ENCODE assay signal across 9 mouse cellular contexts in the genomic region with DNA sequence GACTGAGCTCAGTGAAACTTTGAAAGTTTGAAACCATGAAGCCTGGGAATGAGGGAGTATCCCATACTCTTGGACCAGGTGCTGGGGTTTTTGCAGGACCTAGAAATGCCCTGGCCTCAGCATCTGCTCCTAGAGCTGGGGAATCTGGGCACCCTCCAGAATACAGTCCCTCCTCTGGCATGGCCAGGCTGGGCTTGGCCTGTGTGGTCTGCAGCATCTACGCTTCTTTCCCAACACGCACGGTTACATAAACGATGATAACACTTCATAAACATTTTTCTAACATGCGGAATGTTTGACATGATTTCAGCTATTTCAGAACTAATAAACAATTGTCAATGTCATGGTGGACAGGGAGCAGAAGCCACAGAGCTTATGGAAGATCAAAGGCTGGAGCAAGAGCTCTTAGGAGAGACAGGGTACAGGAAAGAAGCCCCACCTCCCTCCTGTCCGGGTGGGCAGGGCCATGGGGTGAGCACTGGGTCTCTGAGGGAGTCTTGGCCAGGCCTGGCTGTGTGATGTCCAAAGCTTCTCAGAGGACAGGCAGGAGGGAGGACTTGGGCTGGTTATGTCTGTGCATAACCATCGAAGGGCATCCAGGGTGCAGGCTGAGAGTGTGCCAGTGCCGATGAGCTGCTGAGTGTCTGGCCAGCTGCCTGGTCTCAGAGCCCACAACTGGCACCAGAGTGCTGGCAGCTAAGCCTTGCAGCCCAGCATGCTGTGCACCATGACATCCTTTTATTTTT. TPM values are rescaled to one million over a fixed set of nuclear protein-coding genes. Genes with fewer than 3 reads are reported as not detected.
DNase-seq lines count a peak whose midpoint lies in the region; ATAC-seq and TF ChIP-seq lines count a peak whose summit lies in the region.
"Had no signal": no experiment of that assay in that cellular context is flagged by ENCODE, and none has a peak within 500 bp of the region (broad histone marks: within the 10 kb centered on the region; RNA-seq: fewer than 3 reads in every experiment).

No protein-coding gene starts in this region.

- H3K4me3 ChIP-seq in kidney, embryonic 16.5 days (ENCODE audit: low read length): no peak overlapping the region
- no peak overlapping the region for H3K4me3 ChIP-seq in kidney, embryonic 15.5 days (replicated peaks)
- H3K4me3 ChIP-seq in bone marrow, adult 2 months (replicated peaks; ENCODE audit: control insufficient read depth, low read depth, low read length): no peak overlapping the region
- H3K4me3 ChIP-seq in limb, embryonic 10.5 days: no peak overlapping the region
- H3K4me3 ChIP-seq in forebrain, embryonic 15.5 days: no peak overlapping the region

- H3K9ac ChIP-seq in kidney, embryonic 16.5 days (replicated peaks; ENCODE audit: low read length): no peak overlapping the region
- H3K9ac ChIP-seq in kidney, embryonic 15.5 days: no peak overlapping the region
- H3K9ac ChIP-seq in forebrain, embryonic 15.5 days (replicated peaks): no peak overlapping the region

- no peaks in the 10 kb centered on the region for H3K9me3 ChIP-seq in kidney, embryonic 16.5 days (ENCODE audit: low read length)
- H3K9me3 ChIP-seq in kidney, embryonic 15.5 days (replicated peaks): no peaks in the 10 kb centered on the region
- no peaks in the 10 kb centered on the region for H3K9me3 ChIP-seq in limb, embryonic 10.5 days (replicated peaks)
- no peaks in the 10 kb centered on the region for H3K9me3 ChIP-seq in forebrain, embryonic 15.5 days

- H3K4me1 ChIP-seq in kidney, embryonic 16.5 days (ENCODE audit: insufficient read depth, low read length): no peaks in the 10 kb centered on the region
- peaks cover 7% of the 10 kb centered on the region; the same call in 1 of the 2 replicates for H3K4me1 ChIP-seq in kidney, embryonic 15.5 days
- no peaks in the 10 kb centered on the region for H3K4me1 ChIP-seq in bone marrow, adult 2 months (ENCODE audit: control insufficient read depth, insufficient read depth, low read length)
- peaks cover 8% of the 10 kb centered on the region for H3K4me1 ChIP-seq in limb, embryonic 10.5 days
- H3K4me1 ChIP-seq in forebrain, embryonic 15.5 days: no peaks in the 10 kb centered on the region

- TF ChIP-seq POLR2A in bone marrow, adult 2 months (IDR thresholded peaks at IDR 0.05; ENCODE audit: borderline replicate concordance, control insufficient read depth, low read depth, low read length): no peak

- ATAC-seq in kidney, embryonic 16.5 days (ENCODE audit: low FRiP score, low TSS enrichment): peak; percentile 20; the same call in 1 of the 2 replicates
- ATAC-seq in kidney, embryonic 15.5 days (replicated peaks; ENCODE audit: low FRiP score): no peak; the same call in 1 of the 2 replicates
- ATAC-seq in forebrain, embryonic 15.5 days (replicated peaks): no peak

- no peak for TF ChIP-seq CTCF in bone marrow, adult 2 months (IDR thresholded peaks at IDR 0.05; ENCODE audit: control insufficient read depth, insufficient read depth, low read length)

- 72% methylated on average over 8 of the region's 8 CpGs for WGBS in kidney, embryonic 16.5 days
- 76% methylated on average over 8 of the region's 8 CpGs for WGBS in kidney, embryonic 15.5 days
- WGBS in bone marrow, adult 2 months: 82% methylated on average over 8 of the region's 8 CpGs
- WGBS in limb, embryonic 10.5 days: 86% methylated on average over 8 of the region's 8 CpGs
- 89% methylated on average over 8 of the region's 8 CpGs for WGBS in forebrain, embryonic 15.5 days

- DNase-seq in gastrocnemius, postnatal 14 days: peak; percentile 74
- peak; percentile 61 for DNase-seq in lung, postnatal 14 days
- no peak for DNase-seq in limb, embryonic 10.5 days (ENCODE audit: low spot score)
- no peak for DNase-seq in kidney, postnatal 36 days

- intact Hi-C loops in gastrocnemius, postnatal 14 days (cut with DNase I; ENCODE audit: low total_unique reads): no loop called here

- no peaks in the 10 kb centered on the region for H3K36me3 ChIP-seq in kidney, embryonic 16.5 days (ENCODE audit: insufficient read depth, low read length)
- no peaks in the 10 kb centered on the region for H3K36me3 ChIP-seq in kidney, embryonic 15.5 days
- H3K36me3 ChIP-seq in limb, embryonic 10.5 days: no peaks in the 10 kb centered on the region
- no peaks in the 10 kb centered on the region for H3K36me3 ChIP-seq in forebrain, embryonic 15.5 days

- H3K4me2 ChIP-seq in kidney, embryonic 16.5 days (replicated peaks; ENCODE audit: low read depth, low read length): no peak overlapping the region
- H3K4me2 ChIP-seq in kidney, embryonic 15.5 days: no peak overlapping the region
- no peak overlapping the region for H3K4me2 ChIP-seq in forebrain, embryonic 15.5 days (replicated peaks)

- H3K27ac ChIP-seq in kidney, embryonic 16.5 days (ENCODE audit: low read length): no peak overlapping the region
- H3K27ac ChIP-seq in kidney, embryonic 15.5 days: no peak overlapping the region
- peak overlapping the region; percentile 15; the same call in 1 of the 2 replicates for H3K27ac ChIP-seq in bone marrow, adult 2 months (ENCODE audit: control insufficient read depth, insufficient read depth, low read depth, low read length, poor library complexity)
- H3K27ac ChIP-seq in limb, embryonic 10.5 days: no peak overlapping the region
- no peak overlapping the region for H3K27ac ChIP-seq in forebrain, embryonic 15.5 days (replicated peaks)

- no peaks in the 10 kb centered on the region for H3K27me3 ChIP-seq in kidney, embryonic 16.5 days (ENCODE audit: insufficient read depth, low read length)
- no peaks in the 10 kb centered on the region for H3K27me3 ChIP-seq in kidney, embryonic 15.5 days
- no peaks in the 10 kb centered on the region for H3K27me3 ChIP-seq in limb, embryonic 10.5 days (ENCODE audit: low read depth, poor library complexity, severe bottlenecking)
- no peaks in the 10 kb centered on the region for H3K27me3 ChIP-seq in forebrain, embryonic 15.5 days

RNA-seq across cellular contexts. Expression of gene Rbbp8nl, which starts 16.9 kb away (rescaled TPM):
- 1.5 and 1.6 TPM in 2 replicates for polyA plus RNA-seq in kidney, embryonic 16.5 days (2015; fragmentation: Nextera tagmentation; extraction: Ambion mirVana)
- polyA plus RNA-seq in kidney, embryonic 15.5 days (2015; fragmentation: Nextera tagmentation; extraction: Ambion mirVana): 0.84 and 0.87 TPM in 2 replicates
- not detected in 2 replicates for polyA plus RNA-seq in bone marrow, adult 2 months (2011; ENCODE audit: insufficient read depth, insufficient read length, low replicate concordance, missing spikeins)
- not detected for total RNA-seq in gastrocnemius, postnatal 14 days (2021)
- 0.50 and 0.78 TPM in 2 replicates for polyA plus RNA-seq in limb, embryonic 10.5 days (2016; fragmentation: Nextera tagmentation; extraction: Ambion mirVana)
- polyA plus RNA-seq in forebrain, embryonic 15.5 days (2015; fragmentation: Nextera tagmentation; extraction: Ambion mirVana): not detected in 2 replicates
- polyA plus RNA-seq: testis, adult 2 months had no signal

RNA-seq across cellular contexts. Expression of gene Gata5, which starts 27.9 kb away (rescaled TPM):
- 3.9 and 4.6 TPM in 2 replicates for polyA plus RNA-seq in kidney, embryonic 16.5 days (2015; fragmentation: Nextera tagmentation; extraction: Ambion mirVana)
- 3.0 and 4.7 TPM in 2 replicates for polyA plus RNA-seq in kidney, embryonic 15.5 days (2015; fragmentation: Nextera tagmentation; extraction: Ambion mirVana)
- polyA plus RNA-seq in bone marrow, adult 2 months (2011; ENCODE audit: insufficient read depth, insufficient read length, low replicate concordance, missing spikeins): not detected in 2 replicates
- total RNA-seq in gastrocnemius, postnatal 14 days (2021): not detected
- 0.83 and 2.8 TPM in 2 replicates for polyA plus RNA-seq in limb, embryonic 10.5 days (2016; fragmentation: Nextera tagmentation; extraction: Ambion mirVana)
- polyA plus RNA-seq in forebrain, embryonic 15.5 days (2015; fragmentation: Nextera tagmentation; extraction: Ambion mirVana): not detected in 2 replicates

RNA-seq across cellular contexts. Expression of gene Cables2, which starts 33.3 kb away (rescaled TPM):
- polyA plus RNA-seq in kidney, embryonic 16.5 days (2015; fragmentation: Nextera tagmentation; extraction: Ambion mirVana): 6.7 and 11.2 TPM in 2 replicates
- polyA plus RNA-seq in kidney, embryonic 15.5 days (2015; fragmentation: Nextera tagmentation; extraction: Ambion mirVana): 11.8 and 12.3 TPM in 2 replicates
- polyA plus RNA-seq in bone marrow, adult 2 months (2011; ENCODE audit: insufficient read depth, insufficient read length, low replicate concordance, missing spikeins): 12.2 and 16.3 TPM in 2 replicates
- total RNA-seq in gastrocnemius, postnatal 14 days (2021): 1 to 10 TPM; 6.8 to 9.2 TPM
- 14.6 and 16.4 TPM in 2 replicates for polyA plus RNA-seq in limb, embryonic 10.5 days (2016; fragmentation: Nextera tagmentation; extraction: Ambion mirVana)
- 18.4 and 21.6 TPM in 2 replicates for polyA plus RNA-seq in forebrain, embryonic 15.5 days (2015; fragmentation: Nextera tagmentation; extraction: Ambion mirVana)

RNA-seq across cellular contexts. Expression of gene Rps21, which starts 49.4 kb away (rescaled TPM):
- 435 and 485 TPM in 2 replicates for polyA plus RNA-seq in kidney, embryonic 16.5 days (2015; fragmentation: Nextera tagmentation; extraction: Ambion mirVana)
- polyA plus RNA-seq in kidney, embryonic 15.5 days (2015; fragmentation: Nextera tagmentation; extraction: Ambion mirVana): 637 and 713 TPM in 2 replicates
- 1,144 and 1,728 TPM in 2 replicates for polyA plus RNA-seq in bone marrow, adult 2 months (2011; ENCODE audit: insufficient read depth, insufficient read length, low replicate concordance, missing spikeins)
- 100 to 1,000 TPM; 456 to 506 TPM for total RNA-seq in gastrocnemius, postnatal 14 days (2021)
- polyA plus RNA-seq in limb, embryonic 10.5 days (2016; fragmentation: Nextera tagmentation; extraction: Ambion mirVana): 530 and 637 TPM in 2 replicates
- polyA plus RNA-seq in forebrain, embryonic 15.5 days (2015; fragmentation: Nextera tagmentation; extraction: Ambion mirVana): 407 and 432 TPM in 2 replicates

Comparison
In these comparisons a context has a peak if more than half of its experiments do, and no peak if none do; other contexts are left out.
1. DNase-seq: peak in gastrocnemius, postnatal 14 days (single experiment) and lung, postnatal 14 days (single experiment); none in limb, embryonic 10.5 days (single experiment) and kidney, postnatal 36 days (0 of 2).